Mouse (Mus musculus): ENCODE data around the gene Tbc1d1.

Gene Tbc1d1

GRCm38 (mm10) chr5:64382451-64383057 is 226.4 kb downstream of the Tbc1d1 start:
- DNase-seq (ENCODE audit: low read depth, low spot score) = no peak

- DNase-seq (ENCODE audit: low read depth, low spot score) = no peak
Observed at GRCm38 (mm10) chr5:64383215-64383614, 227.1 kb downstream of the Tbc1d1 start.

- DNase-seq (ENCODE audit: low read depth, low spot score) = no peak
Observed at GRCm38 (mm10) chr5:64384546-64384945, 228.4 kb downstream of the Tbc1d1 start.

GRCm38 (mm10) chr5:64386996-64387395 is 230.9 kb downstream of the Tbc1d1 start:
- no peak for DNase-seq (ENCODE audit: low read depth, low spot score)

GRCm38 (mm10) chr5:64389202-64389929 is 233.3 kb downstream of the Tbc1d1 start:
- DNase-seq (ENCODE audit: low read depth, low spot score) = no peak

- no peak for DNase-seq (ENCODE audit: low read depth, low spot score)
Observed at GRCm38 (mm10) chr5:64391346-64391745, 235.2 kb downstream of the Tbc1d1 start.

GRCm38 (mm10) chr5:64392426-64393020 is 236.4 kb downstream of the Tbc1d1 start:
- no peak for DNase-seq (ENCODE audit: low read depth, low spot score)

GRCm38 (mm10) chr5:64393530-64393929 is 237.4 kb downstream of the Tbc1d1 start:
- DNase-seq (ENCODE audit: low read depth, low spot score) = no peak

- no peak for DNase-seq (ENCODE audit: low read depth, low spot score)
Observed at GRCm38 (mm10) chr5:64398155-64398554, 242.1 kb downstream of the Tbc1d1 start.

GRCm38 (mm10) chr5:64400742-64401141 is 244.6 kb downstream of the Tbc1d1 start:
- no peak for DNase-seq (ENCODE audit: low read depth, low spot score)

Measured in WW6 (cell line).